Mouse (Mus musculus) hindbrain, postnatal 0 days (tissue): ENCODE data around the gene Fbln2. TPM values are rescaled to one million over a fixed set of nuclear protein-coding genes. Genes with fewer than 3 reads are reported as not detected.

Source experiments
- ATAC-seq: fragments of 200-750 bp; cut with Nextera tagmentation; 2 replicates; pipeline ENCODE4 v1.8.0; 2017; ENCODE audit warnings: mild to moderate bottlenecking, moderate TSS enrichment, moderate library complexity
- DNase-seq: peaks from one replicate; pipeline ENCODE4 v3.0.0-alpha.2; 2015; ENCODE audit warnings: low spot score
- H3K27ac ChIP-seq: fragments of 300-500 bp; sonication (generic); 2 replicates; pipeline ENCODE4 v1.5.1; 2014; ENCODE audit warnings: mild to moderate bottlenecking
- H3K27me3 ChIP-seq: fragments of 300-500 bp; sonication (generic); 2 replicates; pipeline ENCODE4 v1.6.1; 2014; ENCODE audit warnings: low read length, mixed read lengths; ENCODE audit not compliant: insufficient read depth
- H3K36me3 ChIP-seq: fragments of 300-500 bp; sonication (generic); 2 replicates; pipeline ENCODE4 v1.6.1; 2014; ENCODE audit warnings: low read length, mixed read lengths; ENCODE audit not compliant: insufficient read depth
- H3K4me1 ChIP-seq: fragments of 300-500 bp; sonication (generic); 2 replicates; pipeline ENCODE4 v1.6.1; 2014; ENCODE audit warnings: antibody characterized with exemption, low read length, mixed read lengths; ENCODE audit not compliant: insufficient read depth
- H3K4me2 ChIP-seq: fragments of 300-500 bp; sonication (generic); 2 replicates; pipeline ENCODE4 v1.6.1; 2014; ENCODE audit warnings: low read depth, mild to moderate bottlenecking, low read length, moderate library complexity, mixed read lengths
- H3K4me3 ChIP-seq: fragments of 300-500 bp; sonication (generic); 2 replicates; pipeline ENCODE4 v1.5.1; 2014; ENCODE audit warnings: low read length
- H3K9ac ChIP-seq: fragments of 300-500 bp; sonication (generic); replicated peaks from 2 replicates; pipeline ENCODE4 v1.6.1; 2014; ENCODE audit warnings: mild to moderate bottlenecking, low read length, moderate library complexity, mixed read lengths
- H3K9me3 ChIP-seq: fragments of 300-500 bp; sonication (generic); 2 replicates; pipeline ENCODE4 v1.6.1; 2016; ENCODE audit warnings: low read length, mixed read lengths
- CTCF ChIP-seq: IDR thresholded peaks from 2 replicates; pipeline ENCODE4 v1.5.1; 2016; ENCODE audit warnings: antibody characterized with exemption, control low read depth, low read depth
- WGBS: fragments of 180-500 bp; shearing (Covaris S2); extraction: QIAGEN DNeasy Blood & Tissue Kit; methylation state at CpG from one replicate; pipeline ENCODE4 v1.1.7; 2014; 5-methylcytosine and 5-hydroxymethylcytosine counted together
- polyA plus RNA-seq: library from polyadenylated mRNA; unstranded; fragments of >200 nt; fragmentation: Nextera tagmentation; extraction: Ambion mirVana; gene quantifications from 2 replicates; pipeline ENCODE4 v1.2.1, GENCODE M21; 2015
- total RNA-seq: library from RNA; depleted of rRNA; stranded (reverse); fragments of >200 nt; gene quantifications from 2 replicates; pipeline ENCODE4 v1.2.3, GENCODE M21; 2014

The Fbln2 gene
- total and polyA plus RNA-seq, 2 experiments from 2014 or later, result 21.2 to 50.6 TPM

DNA sequence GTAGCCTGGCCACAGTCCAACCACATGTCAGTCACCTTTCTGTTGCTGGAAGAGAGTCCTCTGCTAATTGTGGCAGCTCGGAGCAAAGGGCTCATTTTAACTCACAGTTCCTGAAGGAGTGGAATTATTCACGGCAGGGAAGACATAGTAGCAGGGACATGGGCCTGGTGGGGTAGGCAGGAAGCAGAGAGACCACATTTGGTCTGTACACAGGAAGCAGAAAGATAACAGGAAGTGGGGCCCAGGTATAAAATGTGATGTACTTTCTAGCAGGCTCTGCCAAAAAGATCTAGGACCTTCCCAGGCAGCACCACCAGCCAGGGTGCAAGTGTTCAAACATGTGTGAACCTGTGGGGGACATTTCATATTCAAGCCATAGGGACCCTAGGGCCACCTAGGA is 39.9 kb upstream of the Fbln2 start:
- Histone ChIP-seq H3K9ac (no peak overlapping the region), H3K4me1 (no peaks in the 10 kb centered on the region), H3K36me3 (peaks cover 9% of the 10 kb centered on the region; the same call in 1 of the 2 replicates), H3K4me3 (no peak overlapping the region), H3K27ac (no peak overlapping the region), H3K27me3 (no peaks in the 10 kb centered on the region), H3K4me2 (no peak overlapping the region), H3K9me3 (no peaks in the 10 kb centered on the region)
- DNase-seq, result no peak
- no peak for ATAC-seq
- WGBS, result 69% methylated on average over 2 of the region's 2 CpGs
- TF ChIP-seq CTCF, result no peak

DNA sequence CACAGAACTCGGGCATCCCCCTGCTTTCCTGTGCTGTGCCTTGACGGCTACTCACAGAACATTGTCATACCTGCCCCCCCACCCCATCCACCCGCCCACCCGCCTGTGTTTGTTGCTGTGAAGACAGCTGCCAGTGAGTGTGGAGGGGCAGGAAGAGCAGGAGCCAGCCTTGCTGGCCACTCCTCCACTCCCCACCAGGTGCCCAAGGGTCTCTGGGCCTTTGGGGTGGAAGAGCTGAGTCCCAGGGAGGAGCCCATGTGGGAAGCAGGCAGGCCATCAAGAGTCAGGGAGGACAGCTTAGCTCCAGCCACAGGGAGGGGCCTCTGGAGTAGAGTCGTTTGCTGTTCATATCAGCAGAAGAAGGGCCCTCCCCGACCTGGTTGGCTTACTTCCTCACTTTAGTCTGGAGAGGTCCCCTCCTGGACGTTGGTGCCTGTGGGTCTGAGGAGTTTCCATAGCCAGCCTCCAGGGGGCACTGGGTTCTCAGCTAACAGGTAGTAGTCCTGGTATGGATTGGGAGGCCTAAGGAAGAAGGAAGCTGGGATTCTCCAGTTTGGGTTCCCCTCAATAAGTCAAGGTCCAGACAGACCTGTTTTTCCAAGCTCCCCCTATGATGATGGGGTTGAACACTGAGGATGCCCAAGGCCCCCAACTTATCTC is 38.9 kb upstream of the Fbln2 start:
- WGBS, result 49% methylated on average over 7 of the region's 7 CpGs
- Histone ChIP-seq H3K27ac (no peak overlapping the region), H3K9ac (no peak overlapping the region), H3K36me3 (peaks cover 9% of the 10 kb centered on the region; the same call in 1 of the 2 replicates), H3K4me3 (no peak overlapping the region), H3K27me3 (no peaks in the 10 kb centered on the region), H3K4me2 (no peak overlapping the region), H3K4me1 (no peaks in the 10 kb centered on the region), H3K9me3 (no peaks in the 10 kb centered on the region)
- peak; percentile 70; the same call in 1 of the 2 replicates for ATAC-seq
- DNase-seq, result peak; percentile 81
- peak; percentile 85 for TF ChIP-seq CTCF

DNA sequence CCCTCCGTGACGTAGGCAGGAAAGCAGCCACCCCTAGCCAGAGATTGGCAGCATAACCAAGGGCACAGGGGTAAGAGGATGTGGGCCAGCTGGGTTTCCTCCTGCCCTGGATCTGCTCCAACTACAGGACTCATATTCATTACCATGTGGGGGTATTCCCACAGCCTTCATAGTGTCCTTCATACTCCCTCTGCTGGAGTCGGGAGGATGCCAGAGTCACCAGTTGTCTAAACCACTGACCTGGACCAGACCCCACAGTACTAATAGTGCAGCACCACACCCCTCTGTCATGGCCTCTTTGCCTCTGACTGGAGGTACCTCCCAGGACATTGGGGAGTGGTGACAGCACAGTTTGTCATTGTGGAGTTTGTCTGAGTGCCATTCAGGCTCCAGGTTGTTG is 38.0 kb upstream of the Fbln2 start:
- Histone ChIP-seq H3K4me2 (no peak overlapping the region), H3K27ac (no peak overlapping the region), H3K27me3 (no peaks in the 10 kb centered on the region), H3K9ac (no peak overlapping the region), H3K4me3 (no peak overlapping the region), H3K36me3 (peaks cover 9% of the 10 kb centered on the region; the same call in 1 of the 2 replicates), H3K4me1 (no peaks in the 10 kb centered on the region), H3K9me3 (no peaks in the 10 kb centered on the region)
- 0 out of 2 replicates have a peak, but pooled peaks have one; percentile 7 for ATAC-seq
- no peak for DNase-seq
- 57% methylated on average over 3 of the region's 3 CpGs for WGBS
- TF ChIP-seq CTCF, result 0 out of 2 replicates have a peak, but pooled peaks have one; percentile 14

DNA sequence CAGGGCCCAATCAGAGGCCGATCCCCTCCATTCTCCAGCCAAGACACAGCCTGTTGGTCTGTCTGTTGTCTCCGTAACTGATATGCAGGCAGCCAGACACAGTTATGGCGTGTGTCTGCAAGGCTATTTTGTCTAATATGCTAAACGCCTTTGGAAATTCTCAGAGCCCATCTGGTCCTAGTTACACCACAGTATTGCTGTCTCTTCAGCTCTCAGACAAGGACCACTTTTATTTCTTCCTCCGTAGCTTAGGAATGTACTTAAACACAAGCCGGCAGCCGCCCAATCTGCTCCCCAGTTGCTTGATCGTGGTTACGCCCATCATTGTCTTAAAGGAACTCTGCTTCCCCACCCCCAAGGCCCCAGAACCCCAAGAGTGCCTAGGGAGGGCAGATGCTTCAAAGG is 31.5 kb upstream of the Fbln2 start:
- WGBS, result 50% methylated on average over 9 of the region's 9 CpGs
- no peaks in the 10 kb centered on the region for H3K9me3 ChIP-seq
- no peak overlapping the region for H3K9ac ChIP-seq
- no peaks in the 10 kb centered on the region for H3K4me1 ChIP-seq
- no peak overlapping the region for H3K4me3 ChIP-seq
- no peak overlapping the region for H3K4me2 ChIP-seq
- no peak for TF ChIP-seq CTCF
- H3K27me3 ChIP-seq, result no peaks in the 10 kb centered on the region
- H3K27ac ChIP-seq, result peak overlapping the region; percentile 26; the same call in 1 of the 2 replicates
- no peak for DNase-seq
- H3K36me3 ChIP-seq, result no peaks in the 10 kb centered on the region
- no peak for ATAC-seq

DNA sequence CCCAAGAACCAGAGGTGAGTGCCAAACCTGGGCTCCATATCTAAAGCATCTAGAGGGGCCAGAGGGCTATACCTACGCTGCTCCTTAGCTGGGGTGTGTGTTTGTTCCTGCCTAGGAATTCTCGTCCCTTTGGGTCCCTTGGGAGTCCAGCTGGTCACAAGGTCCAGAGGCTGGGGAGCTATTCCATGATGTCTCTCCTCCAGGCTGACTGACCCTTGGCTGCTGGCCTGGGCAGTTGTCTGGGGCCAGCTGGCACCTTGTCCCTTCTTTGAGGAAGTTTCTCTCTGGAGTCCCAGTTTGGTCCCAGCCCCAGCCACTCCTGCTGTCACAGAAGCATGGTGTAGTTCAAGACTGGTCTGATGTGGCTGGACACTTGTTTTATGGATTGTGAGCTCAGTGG is 30.9 kb upstream of the Fbln2 start:
- Histone ChIP-seq H3K4me1 (no peaks in the 10 kb centered on the region), H3K27ac (no peak overlapping the region), H3K27me3 (no peaks in the 10 kb centered on the region), H3K9ac (no peak overlapping the region), H3K9me3 (no peaks in the 10 kb centered on the region), H3K4me2 (no peak overlapping the region), H3K36me3 (no peaks in the 10 kb centered on the region), H3K4me3 (no peak overlapping the region)
- DNase-seq (peak; percentile 48), ATAC-seq (no peak)
- 56% methylated on average over 2 of the region's 2 CpGs for WGBS
- no peak for TF ChIP-seq CTCF

DNA sequence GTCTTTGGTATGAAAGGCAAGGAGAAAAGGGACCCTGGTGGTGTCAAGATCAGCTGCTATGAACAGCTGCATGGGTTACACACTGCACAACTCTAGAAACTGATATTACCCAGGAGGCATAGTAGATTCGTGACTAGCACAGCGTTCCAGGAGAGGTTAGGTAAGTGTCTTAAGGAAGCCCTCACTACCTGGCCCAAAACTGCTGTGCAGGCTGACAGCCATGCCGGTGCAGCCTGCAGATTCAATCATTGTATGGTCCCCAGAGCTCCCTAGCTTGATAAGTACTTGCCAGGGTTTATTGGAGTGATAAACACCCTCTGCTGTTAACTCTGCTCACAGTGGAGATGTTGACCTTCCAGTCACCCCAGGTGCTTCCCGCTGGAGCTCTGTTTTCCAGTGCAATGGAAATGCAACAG is 30.2 kb upstream of the Fbln2 start:
- TF ChIP-seq CTCF, result no peak
- Histone ChIP-seq H3K4me1 (no peaks in the 10 kb centered on the region), H3K27ac (no peak overlapping the region), H3K9me3 (no peaks in the 10 kb centered on the region), H3K4me2 (no peak overlapping the region), H3K36me3 (no peaks in the 10 kb centered on the region), H3K9ac (no peak overlapping the region), H3K27me3 (no peaks in the 10 kb centered on the region), H3K4me3 (no peak overlapping the region)
- ATAC-seq (no peak), DNase-seq (no peak)
- 77% methylated on average over 4 of the region's 4 CpGs for WGBS

DNA sequence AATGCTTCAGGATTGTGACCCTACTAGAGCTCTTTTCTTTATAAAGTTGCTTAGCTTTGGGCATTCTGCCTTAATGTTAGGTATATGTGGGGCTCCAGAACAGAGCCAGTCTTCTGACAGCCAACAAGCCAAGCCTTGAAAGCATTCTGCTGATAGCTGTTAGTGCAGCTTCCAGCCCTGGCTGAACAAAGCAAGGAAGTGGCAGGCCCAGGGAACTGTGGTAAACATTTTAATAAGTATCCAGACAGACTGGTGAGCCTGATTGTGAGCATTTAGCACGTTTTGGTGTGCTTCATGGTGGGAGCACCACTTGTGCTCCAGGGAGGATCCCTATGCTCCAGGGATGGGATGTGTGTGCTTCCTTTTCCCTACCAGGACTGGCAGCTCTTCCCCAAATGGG is 29.2 kb upstream of the Fbln2 start:
- H3K4me3 ChIP-seq, result no peak overlapping the region
- no peaks in the 10 kb centered on the region for H3K9me3 ChIP-seq
- 44% methylated on average over 1 of the region's 1 CpGs for whole genome bisulfite sequencing
- H3K9ac ChIP-seq, result no peak overlapping the region
- TF ChIP-seq CTCF, result no peak
- no peaks in the 10 kb centered on the region for H3K27me3 ChIP-seq
- H3K4me2 ChIP-seq, result no peak overlapping the region
- no peak for DNase-seq
- no peak overlapping the region for H3K27ac ChIP-seq
- no peaks in the 10 kb centered on the region for H3K4me1 ChIP-seq
- H3K36me3 ChIP-seq, result no peaks in the 10 kb centered on the region
- no peak for ATAC-seq
